Mouse (Mus musculus) lung, embryonic 16.5 days (tissue): Measurements from ENCODE around the gene Pard3. TPM values are rescaled to one million over a fixed set of nuclear protein-coding genes. Genes with fewer than 3 reads are reported as not detected.

Source experiments
- ATAC-seq: fragments of 200-750 bp; cut with Nextera tagmentation; 2 replicates; pipeline ENCODE4 v1.8.0; 2017; ENCODE audit warnings: low read depth, mild to moderate bottlenecking, moderate library complexity
- H3K27ac ChIP-seq: fragments of 300-500 bp; sonication (generic); 2 replicates; pipeline ENCODE4 v1.5.1; 2014; ENCODE audit warnings: mild to moderate bottlenecking, control low read depth, low read length
- H3K27me3 ChIP-seq: fragments of 300-500 bp; sonication (generic); 2 replicates; pipeline ENCODE4 v1.6.1; 2014; ENCODE audit warnings: low read depth, low read length, mixed read lengths; ENCODE audit not compliant: control insufficient read depth, insufficient read depth
- H3K36me3 ChIP-seq: fragments of 300-500 bp; sonication (generic); 2 replicates; pipeline ENCODE4 v1.6.1; 2014; ENCODE audit warnings: low read length; ENCODE audit not compliant: control insufficient read depth, insufficient read depth
- H3K4me1 ChIP-seq: fragments of 300-500 bp; sonication (generic); replicated peaks from 2 replicates; pipeline ENCODE4 v1.6.1; 2014; ENCODE audit warnings: low read length, mixed read lengths; ENCODE audit not compliant: control insufficient read depth, insufficient read depth
- H3K4me2 ChIP-seq: fragments of 300-500 bp; sonication (generic); 2 replicates; pipeline ENCODE4 v1.6.1; 2014; ENCODE audit warnings: low read depth, low read length, control low read depth
- H3K4me3 ChIP-seq: fragments of 300-500 bp; sonication (generic); 2 replicates; pipeline ENCODE4 v1.5.1; 2014; ENCODE audit warnings: mild to moderate bottlenecking, low read length, control low read depth
- H3K9ac ChIP-seq: fragments of 300-500 bp; sonication (generic); 2 replicates; pipeline ENCODE4 v1.6.1; 2014; ENCODE audit warnings: low read length, control low read depth
- H3K9me3 ChIP-seq: fragments of 300-500 bp; sonication (generic); 2 replicates; pipeline ENCODE4 v1.6.1; 2016; ENCODE audit warnings: low read length; ENCODE audit not compliant: control insufficient read depth
- WGBS: fragments of 180-500 bp; shearing (Covaris S2); extraction: QIAGEN DNeasy Blood & Tissue Kit; methylation state at CpG from one replicate; pipeline ENCODE4 v1.1.7; 2014; 5-methylcytosine and 5-hydroxymethylcytosine counted together
- polyA plus RNA-seq: library from polyadenylated mRNA; unstranded; fragments of >200 nt; fragmentation: Nextera tagmentation; extraction: Ambion mirVana; gene quantifications from 2 replicates; pipeline ENCODE4 v1.2.1, GENCODE M21; 2015

The Pard3 gene
- polyA plus RNA-seq, 1 experiment from 2014 or later: 19.0 TPM

DNA sequence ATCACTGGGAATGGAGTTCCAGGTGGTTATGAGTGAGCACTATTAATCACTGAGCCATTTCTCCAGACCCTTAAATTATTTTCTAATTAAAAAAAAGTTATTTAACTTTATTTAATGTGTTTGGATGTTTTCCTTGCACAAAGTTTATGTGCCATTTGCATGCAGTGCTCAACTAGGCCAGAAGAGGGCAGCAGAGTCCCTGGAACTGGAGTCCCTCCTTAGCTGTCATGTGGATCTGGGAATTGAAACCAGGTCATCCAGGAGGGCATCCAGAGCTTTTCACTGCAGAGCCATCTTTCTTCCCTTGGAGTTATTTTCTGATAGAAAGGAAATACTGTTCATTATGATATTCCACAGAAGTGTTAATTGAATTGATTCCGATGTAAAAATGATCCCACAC is 268.1 kb downstream of the Pard3 start:
- no peak overlapping the region for H3K4me3 ChIP-seq
- H3K27ac ChIP-seq: no peak overlapping the region
- no peak overlapping the region for H3K9ac ChIP-seq
- no peaks in the 10 kb centered on the region for H3K9me3 ChIP-seq
- no peaks in the 10 kb centered on the region for H3K27me3 ChIP-seq
- 100% methylated on average over 1 of the region's 1 CpGs for WGBS
- H3K4me2 ChIP-seq: no peak overlapping the region
- H3K4me1 ChIP-seq: peaks cover 6% of the 10 kb centered on the region; the same call in 1 of the 2 replicates
- ATAC-seq: no peak
- H3K36me3 ChIP-seq: no peaks in the 10 kb centered on the region

DNA sequence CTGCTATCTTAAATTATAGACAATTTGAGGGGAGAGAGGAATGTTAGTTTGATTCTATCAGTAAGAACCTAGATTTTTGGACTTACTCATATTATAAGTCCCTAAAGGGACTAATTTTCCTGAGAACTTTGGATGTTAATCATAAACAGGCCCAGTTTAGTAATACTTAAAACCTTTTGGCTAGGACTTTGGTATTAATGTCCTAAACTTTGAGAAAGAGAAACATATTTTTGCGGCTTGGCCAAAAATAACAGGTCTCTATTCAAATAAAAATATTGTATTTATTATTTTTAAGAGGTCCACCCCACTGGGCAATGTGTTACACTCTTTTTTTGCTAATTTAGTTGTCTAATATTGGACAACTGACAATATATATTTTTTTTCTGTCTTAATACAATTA is 271.5 kb downstream of the Pard3 start:
- Histone ChIP-seq H3K27me3 (no peaks in the 10 kb centered on the region), H3K4me3 (no peak overlapping the region), H3K9ac (no peak overlapping the region), H3K4me1 (peaks cover 6% of the 10 kb centered on the region; the same call in 1 of the 2 replicates), H3K4me2 (no peak overlapping the region), H3K36me3 (no peaks in the 10 kb centered on the region), H3K27ac (no peak overlapping the region), H3K9me3 (no peaks in the 10 kb centered on the region)
- ATAC-seq: no peak
- WGBS: 86% methylated on average over 1 of the region's 1 CpGs

DNA sequence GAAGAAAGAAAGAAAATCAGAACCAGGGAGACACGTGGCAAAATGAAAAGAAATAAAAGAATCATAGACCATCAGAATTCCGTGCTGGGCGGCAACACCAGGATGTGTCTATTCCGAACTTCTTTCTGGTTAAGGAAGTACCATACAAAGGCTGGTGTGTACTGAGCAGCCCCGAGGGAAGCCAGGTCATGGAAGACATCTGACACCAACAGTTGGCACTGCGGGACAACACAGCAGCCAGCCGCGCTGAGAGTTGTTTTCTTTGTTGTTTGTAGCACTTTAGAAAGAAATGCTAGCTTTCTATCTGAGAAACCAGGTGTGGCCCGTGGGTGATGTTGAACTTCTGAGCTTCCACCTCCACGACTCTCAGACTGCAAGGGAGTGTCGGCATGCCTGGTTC is 274.5 kb downstream of the Pard3 start:
- no peak for ATAC-seq

GRCm38 (mm10) chr8:127341046-127341445 is 277.4 kb downstream of the Pard3 start:
- Histone ChIP-seq H3K4me1 (no peaks in the 10 kb centered on the region), H3K27ac (no peak overlapping the region), H3K9ac (no peak overlapping the region), H3K27me3 (no peaks in the 10 kb centered on the region), H3K9me3 (no peaks in the 10 kb centered on the region), H3K4me2 (no peak overlapping the region), H3K4me3 (no peak overlapping the region), H3K36me3 (no peaks in the 10 kb centered on the region)
- no peak for ATAC-seq
- 82% methylated on average over 7 of the region's 7 CpGs for WGBS

More for the DNA sequence above, 274.5 kb downstream of the Pard3 start:
- WGBS: 86% methylated on average over 11 of the region's 11 CpGs
- Histone ChIP-seq H3K36me3 (no peaks in the 10 kb centered on the region), H3K4me2 (no peak overlapping the region), H3K9me3 (no peaks in the 10 kb centered on the region), H3K27ac (no peak overlapping the region), H3K4me1 (no peaks in the 10 kb centered on the region), H3K9ac (no peak overlapping the region), H3K4me3 (no peak overlapping the region), H3K27me3 (no peaks in the 10 kb centered on the region)

GRCm38 (mm10) chr8:127343115-127343514 is 279.4 kb downstream of the Pard3 start:
- Histone ChIP-seq H3K27me3 (no peaks in the 10 kb centered on the region), H3K36me3 (no peaks in the 10 kb centered on the region), H3K9me3 (no peaks in the 10 kb centered on the region), H3K4me3 (no peak overlapping the region), H3K9ac (no peak overlapping the region), H3K27ac (no peak overlapping the region), H3K4me2 (no peak overlapping the region), H3K4me1 (no peaks in the 10 kb centered on the region)
- WGBS: 85% methylated on average over 2 of the region's 2 CpGs
- no peak for ATAC-seq

DNA sequence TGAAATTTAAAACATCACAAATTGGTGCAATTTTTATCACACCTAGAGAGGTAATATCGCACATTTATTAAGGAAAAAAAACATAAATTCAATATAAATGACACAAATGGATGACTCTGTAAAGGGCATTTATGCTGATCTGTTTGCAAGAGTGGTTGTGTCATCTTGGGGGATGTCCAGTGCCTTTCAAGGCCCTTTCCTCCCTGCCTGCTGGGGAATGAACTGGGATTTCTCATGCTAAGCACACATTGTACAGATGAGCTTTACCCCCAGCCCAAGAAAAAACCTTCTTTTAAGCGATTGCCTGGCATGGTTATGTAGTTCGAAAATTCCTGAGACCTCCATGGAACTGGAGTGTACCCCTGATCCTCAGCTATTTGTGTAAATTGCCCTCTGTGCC is 280.7 kb downstream of the Pard3 start:
- Histone ChIP-seq H3K4me3 (no peak overlapping the region), H3K9ac (no peak overlapping the region), H3K27ac (no peak overlapping the region), H3K36me3 (no peaks in the 10 kb centered on the region), H3K9me3 (no peaks in the 10 kb centered on the region), H3K4me2 (no peak overlapping the region), H3K27me3 (no peaks in the 10 kb centered on the region), H3K4me1 (no peaks in the 10 kb centered on the region)
- WGBS: 90% methylated on average over 3 of the region's 3 CpGs
- no peak for ATAC-seq

- H3K27me3 ChIP-seq: no peaks in the 10 kb centered on the region
- 96% methylated on average over 1 of the region's 1 CpGs for WGBS
- H3K9ac ChIP-seq: no peak overlapping the region
- no peak overlapping the region for H3K27ac ChIP-seq
- H3K9me3 ChIP-seq: no peaks in the 10 kb centered on the region
- ATAC-seq: no peak
- H3K36me3 ChIP-seq: no peaks in the 10 kb centered on the region
- H3K4me3 ChIP-seq: no peak overlapping the region
- H3K4me2 ChIP-seq: no peak overlapping the region
- H3K4me1 ChIP-seq: no peaks in the 10 kb centered on the region
These were observed 282.3 kb downstream of the Pard3 start for GRCm38 (mm10) chr8:127345912-127346423.

- 89% methylated on average over 2 of the region's 2 CpGs for WGBS
- Histone ChIP-seq H3K9me3 (no peaks in the 10 kb centered on the region), H3K27ac (no peak overlapping the region)
These were observed 284.3 kb downstream of the Pard3 start for GRCm38 (mm10) chr8:127347890-127348495.

GRCm38 (mm10) chr8:127361796-127362195 is 298.1 kb downstream of the Pard3 start:
- no peak overlapping the region for H3K4me3 ChIP-seq
- no peak overlapping the region for H3K9ac ChIP-seq
- H3K36me3 ChIP-seq: no peaks in the 10 kb centered on the region
- no peaks in the 10 kb centered on the region for H3K4me1 ChIP-seq
- ATAC-seq: no peak
- H3K9me3 ChIP-seq: no peaks in the 10 kb centered on the region
- H3K4me2 ChIP-seq: no peak overlapping the region
- no peaks in the 10 kb centered on the region for H3K27me3 ChIP-seq
- no peak overlapping the region for H3K27ac ChIP-seq

More at GRCm38 (mm10) chr8:127347890-127348495, 284.3 kb downstream of the Pard3 start:
- ATAC-seq: no peak
- Histone ChIP-seq H3K36me3 (no peaks in the 10 kb centered on the region), H3K27me3 (no peaks in the 10 kb centered on the region), H3K4me2 (no peak overlapping the region), H3K4me3 (no peak overlapping the region), H3K4me1 (no peaks in the 10 kb centered on the region), H3K9ac (no peak overlapping the region)
